In genomic region chr12:117788513-117789011, GRCm38 (mm10) we compare ENCODE assay signal across 8 mouse cellular contexts. TPM values are rescaled to one million over a fixed set of nuclear protein-coding genes. Genes with fewer than 3 reads are reported as not detected.
DNase-seq lines count a peak whose midpoint lies in the region; ATAC-seq lines count a peak whose summit lies in the region.

No protein-coding gene starts in this region.

- no peaks in the 10 kb centered on the region for H3K36me3 ChIP-seq in hindbrain, embryonic 11.5 days (ENCODE audit: control insufficient read depth, insufficient read depth, low read length)
- H3K36me3 ChIP-seq in midbrain, embryonic 10.5 days = no peaks in the 10 kb centered on the region

- H3K4me2 ChIP-seq in hindbrain, embryonic 11.5 days (replicated peaks; ENCODE audit: low read depth, low read length) = peak overlapping the region; percentile 54

- DNase-seq in heart, adult 11 months = peak; percentile 70
- DNase-seq in heart, postnatal 36 days = no peak
- DNase-seq in R1 (ENCODE audit: low read depth, low spot score) = peak; percentile 36
- peak; percentile 53 for DNase-seq in hindbrain, embryonic 11.5 days (ENCODE audit: low spot score)
- DNase-seq in midbrain, embryonic 10.5 days (ENCODE audit: low spot score) = peak; percentile 69
- no peak for DNase-seq in layer of hippocampus, adult 9-11 months
- DNase-seq in lung, adult 18-20 months = no peak
- DNase-seq in ovary, adult 18-20 months (ENCODE audit: low spot score) = no peak

- 0 out of 2 replicates have a peak, but pooled peaks cover 2% of the 10 kb centered on the region for H3K4me1 ChIP-seq in hindbrain, embryonic 11.5 days (replicated peaks; ENCODE audit: control insufficient read depth, insufficient read depth, low read length)
- peaks cover 32% of the 10 kb centered on the region for H3K4me1 ChIP-seq in midbrain, embryonic 10.5 days

- H3K27ac ChIP-seq in hindbrain, embryonic 11.5 days (ENCODE audit: low read depth, low read length) = no peak overlapping the region
- peak overlapping the region; percentile 93 for H3K27ac ChIP-seq in midbrain, embryonic 10.5 days (replicated peaks)

- peak overlapping the region; percentile 54; the same call in 1 of the 2 replicates for H3K9ac ChIP-seq in hindbrain, embryonic 11.5 days (ENCODE audit: low read depth, low read length)

- 12% methylated on average over 24 of the region's 24 CpGs for WGBS in hindbrain, embryonic 11.5 days
- 10% methylated on average over 24 of the region's 24 CpGs for WGBS in midbrain, embryonic 10.5 days

- peak overlapping the region; percentile 25 for H3K4me3 ChIP-seq in hindbrain, embryonic 11.5 days (ENCODE audit: low read depth, low read length)
- H3K4me3 ChIP-seq in midbrain, embryonic 10.5 days = peak overlapping the region; percentile 55

- H3K9me3 ChIP-seq in hindbrain, embryonic 11.5 days (ENCODE audit: control insufficient read depth, low read length) = no peaks in the 10 kb centered on the region
- H3K9me3 ChIP-seq in midbrain, embryonic 10.5 days (replicated peaks) = no peaks in the 10 kb centered on the region

- ATAC-seq in hindbrain, embryonic 11.5 days (ENCODE audit: low FRiP score) = peak; percentile 81

- no peaks in the 10 kb centered on the region; the same call in 1 of the 2 replicates for H3K27me3 ChIP-seq in hindbrain, embryonic 11.5 days (ENCODE audit: control insufficient read depth, insufficient read depth, low read length)
- peaks cover 15% of the 10 kb centered on the region for H3K27me3 ChIP-seq in midbrain, embryonic 10.5 days (ENCODE audit: low read depth, poor library complexity, severe bottlenecking)

- intact Hi-C loops in heart, postnatal 36 days (cut with DNase I) = no loop called here

RNA-seq across cellular contexts. Expression of gene Cdca7l, which starts 15.5 kb away (rescaled TPM):
- total RNA-seq in heart, postnatal 36 days (2021) = under 1 TPM; 0.17 to 0.30 TPM
- polyA plus RNA-seq in hindbrain, embryonic 11.5 days (2014; fragmentation: Nextera tagmentation; extraction: Ambion mirVana) = 24.6 and 25.8 TPM in 2 replicates
- polyA plus RNA-seq in midbrain, embryonic 10.5 days (2016; fragmentation: Nextera tagmentation; extraction: Ambion mirVana) = 46.2 and 55.8 TPM in 2 replicates

Comparison
In these comparisons a context has a peak if more than half of its experiments do, and no peak if none do; other contexts are left out.
1. DNase-seq: peak in heart, adult 11 months (single experiment), R1 (single experiment), hindbrain, embryonic 11.5 days (single experiment) and midbrain, embryonic 10.5 days (single experiment); none in heart, postnatal 36 days (0 of 2), layer of hippocampus, adult 9-11 months (single experiment), lung, adult 18-20 months (0 of 2) and ovary, adult 18-20 months (single experiment).